Mouse (Mus musculus) CH12.LX (cell line): ENCODE measurements around the gene Dnajc4. TPM values are rescaled to one million over a fixed set of nuclear protein-coding genes. Genes with fewer than 3 reads are reported as not detected.

Experiments used
- DNase-seq: peaks from one replicate; pipeline ENCODE4 v3.0.0-alpha.2; 2013; ENCODE audit errors: extremely low read depth
- H3K27ac ChIP-seq: 2 replicates; pipeline ENCODE4 v1.5.1; 2012; ENCODE audit warnings: low read depth, mild to moderate bottlenecking, control low read depth, moderate library complexity; ENCODE audit not compliant: insufficient read depth
- H3K27me3 ChIP-seq: replicated peaks from 2 replicates; pipeline ENCODE3; 2012; ENCODE audit warnings: inconsistent platforms
- H3K36me3 ChIP-seq, 2 experiments: replicated peaks in 1 of 2; 2 replicates each; pipeline versions ENCODE3 to v1.6.1; 2012; ENCODE audit warnings: inconsistent platforms in 1 of 2, low read length in 1 of 2, mild to moderate bottlenecking in 1 of 2, mixed read lengths in 1 of 2, moderate library complexity in 1 of 2; ENCODE audit not compliant: control insufficient read depth in 1 of 2, insufficient read depth in 1 of 2
- H3K4me1 ChIP-seq, 2 experiments: 2 replicates each; pipeline ENCODE4 v1.6.1; 2012; ENCODE audit warnings: inconsistent platforms in 1 of 2, moderate library complexity in 1 of 2; ENCODE audit not compliant: insufficient read depth in 2 of 2, control insufficient read depth in 1 of 2
- H3K4me2 ChIP-seq: 2 replicates; pipeline ENCODE4 v1.6.1; 2012; ENCODE audit warnings: low read depth, mild to moderate bottlenecking, control low read depth; ENCODE audit not compliant: poor library complexity, insufficient read depth, severe bottlenecking
- H3K4me3 ChIP-seq, 3 experiments: fragments of 150-350 bp in 1 of 3; sonication (generic) in 1 of 3; replicated peaks in 1 of 3; 2 replicates each; pipeline versions ENCODE3 to v1.5.1; 2011 to 2012; ENCODE audit warnings: low read depth in 2 of 3, low read length in 2 of 3, mild to moderate bottlenecking in 2 of 3, moderate library complexity in 2 of 3, control low read depth in 1 of 3, improper control_type of control experiment in 1 of 3, inconsistent platforms in 1 of 3, mixed read lengths in 1 of 3; ENCODE audit not compliant: poor library complexity in 1 of 3
- H3K79me2 ChIP-seq: replicated peaks from 2 replicates; pipeline ENCODE4 v1.6.1; 2012; ENCODE audit warnings: mild to moderate bottlenecking, moderate library complexity; ENCODE audit not compliant: control insufficient read depth, poor library complexity, insufficient read depth, severe bottlenecking; ENCODE audit errors: extremely low read depth
- H3K9ac ChIP-seq: 2 replicates; pipeline ENCODE4 v1.6.1; 2012; ENCODE audit warnings: low read depth, mild to moderate bottlenecking, control low read depth, moderate library complexity; ENCODE audit not compliant: insufficient read depth
- H3K9me3 ChIP-seq: replicated peaks from 2 replicates; pipeline ENCODE3; 2012; ENCODE audit warnings: low read length, inconsistent platforms, mixed read lengths
- BHLHE40 ChIP-seq: IDR thresholded peaks from 2 replicates; pipeline ENCODE4 v1.6.1; 2011; ENCODE audit warnings: mild to moderate bottlenecking, low read depth, low read length, improper control_type of control experiment
- CHD2 ChIP-seq: IDR thresholded peaks from 2 replicates; pipeline ENCODE4 v1.6.1; 2011; ENCODE audit warnings: low read length, improper control_type of control experiment
- E2F4 ChIP-seq: IDR thresholded peaks from 2 replicates; pipeline ENCODE4 v1.6.1; 2011; ENCODE audit warnings: low read depth, low read length, improper control_type of control experiment; ENCODE audit not compliant: insufficient replicate concordance
- EP300 ChIP-seq: IDR thresholded peaks from 2 replicates; pipeline ENCODE4 v1.6.1; 2011; ENCODE audit warnings: low read length, improper control_type of control experiment
- HCFC1 ChIP-seq: IDR thresholded peaks from 2 replicates; pipeline ENCODE4 v1.6.1; 2012; ENCODE audit warnings: low read depth, mild to moderate bottlenecking, inconsistent platforms, low read length, improper control_type of control experiment
- IRF4 ChIP-seq: IDR thresholded peaks from 2 replicates; pipeline ENCODE4 v1.6.1; 2014; ENCODE audit warnings: low read depth, mild to moderate bottlenecking, inconsistent platforms, low read length, improper control_type of control experiment
- JUND ChIP-seq: conservative IDR thresholded peaks from 2 replicates; pipeline ENCODE4 v1.6.1; 2011; ENCODE audit warnings: low read depth, low read length, improper control_type of control experiment
- MXI1 ChIP-seq: IDR thresholded peaks from 2 replicates; pipeline ENCODE4 v1.6.1; 2011; ENCODE audit warnings: mild to moderate bottlenecking, low read depth, low read length, improper control_type of control experiment
- POLR2AphosphoS2 ChIP-seq: IDR thresholded peaks from 2 replicates; pipeline ENCODE4 v1.6.1; 2011; ENCODE audit warnings: low read depth, low read length, improper control_type of control experiment
- RCOR1 ChIP-seq: conservative IDR thresholded peaks from 2 replicates; pipeline ENCODE4 v1.6.1; 2012; ENCODE audit warnings: low read depth, mild to moderate bottlenecking, inconsistent platforms, low read length, improper control_type of control experiment
- SMC3 ChIP-seq: IDR thresholded peaks from 2 replicates; pipeline ENCODE4 v1.6.1; 2011; ENCODE audit warnings: low read depth, low read length, improper control_type of control experiment
- USF1 ChIP-seq: IDR thresholded peaks from 2 replicates; pipeline ENCODE4 v1.6.1; 2014; ENCODE audit warnings: low read depth, mild to moderate bottlenecking, inconsistent platforms, low read length, improper control_type of control experiment
- ZNF384 ChIP-seq: IDR thresholded peaks from 2 replicates; pipeline ENCODE4 v1.6.1; 2012; ENCODE audit warnings: low read depth, low read length, improper control_type of control experiment, inconsistent platforms
- dilution Hi-C: fragments of 300-500 bp; cut with MboI; formaldehyde crosslinking; loops from 2 replicates; pipeline ENCODE4 v1.14.3; 2020; ENCODE audit warnings: low sequenced_read_pairs; ENCODE audit not compliant: extremely low pct_unique_long_range_greater_than_20kb, extremely low pct_ligation_motif_present
- in situ Hi-C: fragments of 300-500 bp; cut with MboI; formaldehyde crosslinking; loops from 3 replicates; pipeline ENCODE4 v1.14.3; 2019; ENCODE audit warnings: low sequenced_read_pairs, low pct_ligation_motif_present, low pct_unique_long_range_greater_than_20kb, mixed read lengths
- polyA plus RNA-seq: library from polyadenylated mRNA; unstranded; fragments of >175 nt; gene quantifications from 2 replicates; pipeline ENCODE4 v1.2.1, GENCODE M21; 2012; ENCODE audit warnings: low read depth; ENCODE audit not compliant: insufficient read length
- total RNA-seq, 2 experiments: library from RNA; depleted of rRNA; stranded (reverse); fragments of 300-350 nt in 1 of 2; fragments of >200 nt in 1 of 2; gene quantifications; 2 replicates each; pipeline ENCODE4 v1.2.3; 2012 to 2014

The Dnajc4 gene
- total and polyA plus RNA-seq, 3 experiments, result 6.2 to 13.9 (median 11.2) TPM

DNA sequence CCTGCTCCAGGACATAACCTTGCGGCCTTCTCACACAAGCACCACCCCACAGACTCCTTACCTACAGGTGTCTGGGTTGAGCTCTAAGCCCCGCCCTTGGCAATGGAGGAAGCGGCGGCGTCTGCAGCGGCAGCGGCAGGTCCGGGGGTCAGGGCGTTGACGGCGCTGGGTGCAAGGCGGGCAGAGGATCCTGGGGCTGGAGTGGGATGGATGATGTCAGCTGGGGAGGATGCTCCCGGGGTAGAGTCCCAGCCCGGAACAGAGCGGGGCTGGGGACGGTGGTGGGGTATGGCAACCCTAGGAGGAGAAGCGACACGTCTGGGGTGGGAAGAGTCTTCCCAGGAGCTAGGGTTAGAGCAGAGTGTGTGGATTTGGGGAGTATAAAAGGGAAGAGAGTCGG lies 7.1 kb downstream of the Dnajc4 start (continued):
- no peak for TF ChIP-seq HCFC1

DNA sequence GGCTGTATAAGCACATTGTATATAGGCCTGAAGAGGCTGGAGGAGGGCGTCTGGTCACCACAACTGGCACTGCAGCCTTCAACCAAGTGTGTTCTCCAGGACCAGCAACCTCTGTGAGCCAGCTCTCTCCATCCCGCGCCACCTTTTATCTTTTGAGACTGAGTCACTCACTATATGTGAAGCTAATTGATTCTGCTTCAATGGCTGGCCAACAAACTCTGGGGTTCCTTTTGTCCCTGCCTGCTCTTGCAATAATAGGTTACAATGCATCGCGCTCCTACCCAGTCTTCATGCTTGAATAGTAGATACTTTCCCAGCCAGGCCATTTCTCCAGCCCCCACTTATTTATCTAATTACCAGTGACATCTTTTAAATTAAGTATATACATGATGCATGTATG lies 8.8 kb downstream of the Dnajc4 start:
- dilution Hi-C loops, result no loop called here
- TF ChIP-seq MXI1, result no peak
- TF ChIP-seq BHLHE40, result no peak
- TF ChIP-seq, all 38 proteins: peak for 0
- H3K9ac ChIP-seq, result no peak overlapping the region
- no peak overlapping the region for H3K4me3 ChIP-seq
- DNase-seq, result no peak
- in situ Hi-C loops, result no loop called here
- peaks cover 12 to 39% of the 10 kb centered on the region in 2 experiments for H3K4me1 ChIP-seq
- H3K4me2 ChIP-seq, result no peak overlapping the region
- no peak overlapping the region for H3K27ac ChIP-seq
- H3K79me2 ChIP-seq, result peaks cover 2% of the 10 kb centered on the region; the same call in 1 of the 2 replicates
- no peaks in the 10 kb centered on the region for H3K27me3 ChIP-seq
- peaks cover 15 to 45% of the 10 kb centered on the region in 2 experiments for H3K36me3 ChIP-seq
- no peaks in the 10 kb centered on the region for H3K9me3 ChIP-seq

DNA sequence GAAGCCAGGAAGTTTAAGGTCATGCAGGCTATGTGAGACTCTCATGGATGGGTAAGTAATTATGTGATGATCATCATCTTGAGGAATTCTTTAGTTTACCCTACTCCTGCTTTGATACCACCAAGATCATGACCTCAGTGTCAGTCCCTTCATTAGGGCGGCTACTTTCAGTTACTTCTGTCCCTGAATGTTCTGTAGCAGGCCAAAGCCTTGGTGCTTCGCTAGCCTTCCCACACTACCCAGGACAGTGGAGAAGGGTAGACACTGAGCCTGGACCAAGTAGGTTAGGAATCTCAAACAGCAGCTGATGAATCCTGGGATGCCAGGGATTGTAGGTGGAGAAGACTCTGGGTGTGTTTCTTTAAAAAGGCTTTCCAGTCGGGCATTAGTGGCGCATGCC lies 10.9 kb downstream of the Dnajc4 start:
- Histone ChIP-seq H3K27ac (no peak overlapping the region), H3K4me2 (peak overlapping the region; percentile 84), H3K4me3 (peak overlapping the region in 2 of 3 experiments; percentile 73 to 83), H3K9ac (peak overlapping the region; percentile 78), H3K79me2 (peaks cover 17% of the 10 kb centered on the region), H3K9me3 (no peaks in the 10 kb centered on the region), H3K36me3 (peaks cover 27 to 64% of the 10 kb centered on the region in 2 experiments), H3K4me1 (peaks cover 22 to 50% of the 10 kb centered on the region in 2 experiments), H3K27me3 (no peaks in the 10 kb centered on the region)
- in situ Hi-C loops (no loop called here), dilution Hi-C loops (no loop called here)
- no peak for DNase-seq
- TF ChIP-seq USF1, result no peak
- TF ChIP-seq EP300, result no peak
- no peak for TF ChIP-seq E2F4
- no peak for TF ChIP-seq POLR2AphosphoS2
- no peak for TF ChIP-seq IRF4
- no peak for TF ChIP-seq SMC3
- TF ChIP-seq ZNF384, result no peak
- no peak for TF ChIP-seq CHD2
- TF ChIP-seq JUND, result no peak
- TF ChIP-seq BHLHE40, result no peak
- no peak for TF ChIP-seq RCOR1
